Mouse (Mus musculus) lung, adult 2 months (tissue): Measurements from ENCODE around the gene Gpr179.

Experiments
- CTCF ChIP-seq: fragments of 200-500 bp; IDR thresholded peaks from 2 replicates; pipeline ENCODE4 v1.5.1; 2011; ENCODE audit warnings: mild to moderate bottlenecking, low read length, control low read depth; ENCODE audit not compliant: insufficient read depth
- POLR2A ChIP-seq: fragments of 200-500 bp; IDR thresholded peaks from 2 replicates; pipeline ENCODE4 v1.6.1; 2011; ENCODE audit warnings: low read depth, mild to moderate bottlenecking, control low read depth, low read length, borderline replicate concordance; ENCODE audit errors: extremely low read depth

DNA sequence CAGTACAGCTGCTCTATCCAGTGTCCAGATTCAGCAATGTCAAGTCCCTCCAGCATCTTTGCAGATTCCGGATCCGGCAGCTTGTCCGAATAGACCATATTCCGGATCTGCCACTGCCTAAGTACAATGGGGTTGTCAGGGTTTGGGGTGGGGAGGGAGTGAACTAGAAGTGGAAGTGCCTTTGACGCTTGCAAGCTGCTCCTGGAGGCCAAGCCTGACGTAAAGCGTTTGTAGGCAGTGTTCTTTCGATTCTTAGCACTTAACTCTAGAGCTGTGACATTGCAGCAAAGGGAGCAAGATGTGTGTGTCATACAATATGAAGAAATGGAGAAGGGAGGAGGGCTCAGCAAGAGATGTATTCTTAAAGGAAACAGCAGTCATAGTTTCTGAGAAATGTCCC lies 37.2 kb upstream of the Gpr179 start:
- TF ChIP-seq CTCF (no peak), POLR2A (no peak)
